In genomic region chr17:62681726-62682125, GRCm38 (mm10) we compare ENCODE assay signal across 28 mouse cellular contexts.
DNase-seq lines count a peak whose midpoint lies in the region; ATAC-seq and TF ChIP-seq lines count a peak whose summit lies in the region.
"Had no signal": no experiment of that assay in that cellular context is flagged by ENCODE, and none has a peak within 500 bp of the region (broad histone marks: within the 10 kb centered on the region; RNA-seq: fewer than 3 reads in every experiment).

No protein-coding gene starts in this region.

- no peak for TF ChIP-seq EP300 in liver, postnatal 0 days (IDR thresholded peaks at IDR 0.05; ENCODE audit: low read depth)

- 74% methylated on average over 1 of the region's 1 CpGs for WGBS in kidney, embryonic 14.5 days
- WGBS in liver, postnatal 0 days (ENCODE audit: insufficient replicate concordance): 75% methylated on average over 1 of the region's 1 CpGs

- no peak for ATAC-seq in kidney, embryonic 14.5 days (ENCODE audit: low FRiP score, low TSS enrichment)
- peak; percentile 75 for ATAC-seq in Patski
- ATAC-seq in liver, postnatal 0 days: no peak
- ATAC-seq: forebrain, embryonic 16.5 days; intestine, postnatal 0 days had no signal

- H3K4me2 ChIP-seq in kidney, embryonic 14.5 days (replicated peaks; ENCODE audit: low read depth, low read length): no peak overlapping the region
- no peak overlapping the region for H3K4me2 ChIP-seq in liver, postnatal 0 days (ENCODE audit: low read depth, low read length)
- H3K4me2 ChIP-seq: embryonic facial prominence, embryonic 15.5 days; heart, embryonic 13.5 days; hindbrain, embryonic 12.5 days; limb, embryonic 15.5 days; midbrain, embryonic 11.5 days; stomach, embryonic 15.5 days had no signal

- CTCF ChIA-PET in Patski (lab: Charles Lee): no interaction called here

- intact Hi-C loops in left cerebral cortex, postnatal 25 days (cut with DNase I): no loop called here

- no peak for TF ChIP-seq CTCF in Patski (IDR thresholded peaks at IDR 0.05)
- TF ChIP-seq CTCF in liver, postnatal 0 days (IDR thresholded peaks at IDR 0.05; ENCODE audit: low read depth): no peak

- no peak overlapping the region for H3K4me3 ChIP-seq in kidney, embryonic 14.5 days (ENCODE audit: low read length)
- no peak overlapping the region for H3K4me3 ChIP-seq in liver, postnatal 0 days (ENCODE audit: low read depth, low read length)
- H3K4me3 ChIP-seq: embryonic facial prominence, embryonic 15.5 days; forebrain, embryonic 10.5 days; heart, adult 2 months; heart, embryonic 13.5 days; hindbrain, embryonic 12.5 days; limb, embryonic 15.5 days; stomach, embryonic 15.5 days had no signal

- DNase-seq in kidney, adult 11 months: peak; percentile 60
- DNase-seq in 3134 (ENCODE audit: extremely low read depth, insufficient read length, low spot score) (peak; percentile 69), Patski (ENCODE audit: low read depth, low spot score) (no peak)
- DNase-seq in kidney, postnatal 14 days: peak; percentile 56
- no peak for DNase-seq in liver, postnatal 0 days
- no peak for DNase-seq in left cerebral cortex, postnatal 25 days (ENCODE audit: low spot score in 2 of 2)
- DNase-seq: adrenal gland, postnatal 10 days; B cell, adult 2 months; cerebellum, adult 8-10 months; cerebellum, postnatal 36 days; gastrocnemius, postnatal 10 days; heart, adult 2 months; heart, postnatal 14 days; left cerebral cortex, postnatal 4 days; thymus, postnatal 36 days had no signal

- no peaks in the 10 kb centered on the region for H3K36me3 ChIP-seq in kidney, embryonic 14.5 days (ENCODE audit: control insufficient read depth, insufficient read depth, low read length)
- no peaks in the 10 kb centered on the region for H3K36me3 ChIP-seq in liver, postnatal 0 days (replicated peaks; ENCODE audit: insufficient read depth, low read length)
- H3K36me3 ChIP-seq: embryonic facial prominence, embryonic 15.5 days; forebrain, embryonic 10.5 days; G1E; heart, embryonic 13.5 days; hindbrain, embryonic 12.5 days; limb, embryonic 15.5 days; stomach, embryonic 15.5 days had no signal

- no peaks in the 10 kb centered on the region for H3K9me3 ChIP-seq in kidney, embryonic 14.5 days (ENCODE audit: control insufficient read depth, low read length)
- H3K9me3 ChIP-seq in liver, postnatal 0 days (ENCODE audit: low read length): no peaks in the 10 kb centered on the region
- H3K9me3 ChIP-seq: embryonic facial prominence, embryonic 15.5 days; forebrain, embryonic 10.5 days; heart, embryonic 13.5 days; hindbrain, embryonic 12.5 days; limb, embryonic 15.5 days; stomach, embryonic 15.5 days had no signal

- no peak overlapping the region for H3K27ac ChIP-seq in kidney, embryonic 14.5 days (ENCODE audit: low read depth, low read length)
- no peak overlapping the region for H3K27ac ChIP-seq in liver, postnatal 0 days (ENCODE audit: low read depth)
- H3K27ac ChIP-seq: embryonic facial prominence, embryonic 15.5 days; forebrain, embryonic 10.5 days; heart, adult 2 months; hindbrain, embryonic 12.5 days; limb, embryonic 15.5 days; liver, embryonic 14.5 days; stomach, embryonic 15.5 days had no signal

- no peaks in the 10 kb centered on the region for H3K27me3 ChIP-seq in kidney, embryonic 14.5 days (ENCODE audit: control insufficient read depth, insufficient read depth, low read length)
- no peaks in the 10 kb centered on the region for H3K27me3 ChIP-seq in Patski
- H3K27me3 ChIP-seq in liver, postnatal 0 days (ENCODE audit: insufficient read depth, low read length): no peaks in the 10 kb centered on the region
- H3K27me3 ChIP-seq: CH12.LX; embryonic facial prominence, embryonic 15.5 days; heart, embryonic 13.5 days; hindbrain, embryonic 12.5 days; limb, embryonic 15.5 days; stomach, embryonic 15.5 days had no signal

- POLR2A ChIA-PET in Patski (lab: Charles Lee): no interaction called here

- no peak overlapping the region for H3K9ac ChIP-seq in kidney, embryonic 14.5 days (ENCODE audit: low read depth, low read length)
- H3K9ac ChIP-seq in liver, postnatal 0 days (replicated peaks): no peak overlapping the region
- H3K9ac ChIP-seq: embryonic facial prominence, embryonic 15.5 days; heart, embryonic 13.5 days; hindbrain, embryonic 12.5 days; limb, embryonic 15.5 days; liver, embryonic 14.5 days; stomach, embryonic 15.5 days had no signal

- H3K4me1 ChIP-seq in kidney, embryonic 14.5 days (ENCODE audit: control insufficient read depth, insufficient read depth, low read length): 0 out of 2 replicates have a peak, but pooled peaks cover 2% of the 10 kb centered on the region
- no peaks in the 10 kb centered on the region for H3K4me1 ChIP-seq in liver, postnatal 0 days (ENCODE audit: insufficient read depth)
- H3K4me1 ChIP-seq: stomach, embryonic 15.5 days had no signal

- in situ Hi-C loops in Patski (cut with MboI; ENCODE audit: low pct_unique_long_range_greater_than_20kb): no loop called here

Comparison
In these comparisons a context has a peak if more than half of its experiments do, and no peak if none do; other contexts are left out.
1. DNase-seq: peak in kidney, adult 11 months (single experiment), 3134 (single experiment) and kidney, postnatal 14 days (single experiment); none in Patski (single experiment), liver, postnatal 0 days (single experiment) and left cerebral cortex, postnatal 25 days (0 of 2).